Mouse (Mus musculus): ENCODE measurements around the gene Tnnc2. TPM values are rescaled to one million over a fixed set of nuclear protein-coding genes. Genes with fewer than 3 reads are reported as not detected.

Gene Tnnc2
- polyA plus RNA-seq, 1 experiment, result 124 TPM

GRCm38 (mm10) chr2:164767812-164768540 lies 11.8 kb downstream of the Tnnc2 start:
- H3K27ac ChIP-seq (ENCODE audit: insufficient read depth, low read depth, low read length), result no peak overlapping the region
- H3K4me3 ChIP-seq (ENCODE audit: insufficient read depth, low read depth, low read length), result no peak overlapping the region
- no peaks in the 10 kb centered on the region; the same call in 1 of the 2 replicates for H3K36me3 ChIP-seq (ENCODE audit: control insufficient read depth, insufficient read depth, low read length)
- DNase-seq, result peak; percentile 27
- no peaks in the 10 kb centered on the region for H3K27me3 ChIP-seq (replicated peaks; ENCODE audit: control insufficient read depth, insufficient read depth, low read length)
- H3K4me1 ChIP-seq (ENCODE audit: control insufficient read depth, insufficient read depth, low read length), result peaks cover 3% of the 10 kb centered on the region; the same call in 1 of the 2 replicates
- WGBS, result 85% methylated on average over 15 of the region's 15 CpGs
- TF ChIP-seq CTCF (conservative IDR thresholded peaks at IDR 0.05; ENCODE audit: insufficient read depth, insufficient read length, low read depth, low read length), result no peak
- TF ChIP-seq POLR2A (IDR thresholded peaks at IDR 0.05; ENCODE audit: low read depth, low read length), result no peak

- no peak for TF ChIP-seq POLR2A (IDR thresholded peaks at IDR 0.05; ENCODE audit: low read depth, low read length)
- TF ChIP-seq CTCF (conservative IDR thresholded peaks at IDR 0.05; ENCODE audit: insufficient read depth, insufficient read length, low read depth, low read length), result no peak
- peaks cover 3% of the 10 kb centered on the region; the same call in 1 of the 2 replicates for H3K4me1 ChIP-seq (ENCODE audit: control insufficient read depth, insufficient read depth, low read length)
- no peak for DNase-seq
- no peaks in the 10 kb centered on the region; the same call in 1 of the 2 replicates for H3K36me3 ChIP-seq (ENCODE audit: control insufficient read depth, insufficient read depth, low read length)
- no peak overlapping the region for H3K4me3 ChIP-seq (ENCODE audit: insufficient read depth, low read depth, low read length)
- H3K27me3 ChIP-seq (replicated peaks; ENCODE audit: control insufficient read depth, insufficient read depth, low read length), result no peaks in the 10 kb centered on the region
- 85% methylated on average over 3 of the region's 3 CpGs for WGBS
- H3K27ac ChIP-seq (ENCODE audit: insufficient read depth, low read depth, low read length), result no peak overlapping the region
Observed at GRCm38 (mm10) chr2:164765841-164766240, 13.9 kb downstream of the Tnnc2 start.

- no peaks in the 10 kb centered on the region for H3K4me1 ChIP-seq (ENCODE audit: control insufficient read depth, insufficient read depth, low read length)
- H3K36me3 ChIP-seq (ENCODE audit: control insufficient read depth, insufficient read depth, low read length), result peaks cover 1% of the 10 kb centered on the region; the same call in 1 of the 2 replicates
- H3K27me3 ChIP-seq (replicated peaks; ENCODE audit: control insufficient read depth, insufficient read depth, low read length), result no peaks in the 10 kb centered on the region
- H3K27ac ChIP-seq (ENCODE audit: insufficient read depth, low read depth, low read length), result no peak overlapping the region
- H3K4me3 ChIP-seq (ENCODE audit: insufficient read depth, low read depth, low read length), result no peak overlapping the region
- DNase-seq, result no peak
- TF ChIP-seq CTCF (conservative IDR thresholded peaks at IDR 0.05; ENCODE audit: insufficient read depth, insufficient read length, low read depth, low read length) (no peak), POLR2A (IDR thresholded peaks at IDR 0.05; ENCODE audit: low read depth, low read length) (no peak)
- WGBS, result 80% methylated on average over 7 of the region's 7 CpGs
Observed at GRCm38 (mm10) chr2:164762593-164762992, 17.2 kb downstream of the Tnnc2 start.

- H3K27ac ChIP-seq (ENCODE audit: insufficient read depth, low read depth, low read length), result no peak overlapping the region
- TF ChIP-seq POLR2A (IDR thresholded peaks at IDR 0.05; ENCODE audit: low read depth, low read length) (no peak), CTCF (conservative IDR thresholded peaks at IDR 0.05; ENCODE audit: insufficient read depth, insufficient read length, low read depth, low read length) (no peak)
- over 99% methylated on average over 4 of the region's 4 CpGs for whole genome bisulfite sequencing
- no peak overlapping the region for H3K4me3 ChIP-seq (ENCODE audit: insufficient read depth, low read depth, low read length)
- peaks cover 5% of the 10 kb centered on the region for H3K36me3 ChIP-seq (ENCODE audit: control insufficient read depth, insufficient read depth, low read length)
- no peak for DNase-seq
- H3K27me3 ChIP-seq (replicated peaks; ENCODE audit: control insufficient read depth, insufficient read depth, low read length), result no peaks in the 10 kb centered on the region
- H3K4me1 ChIP-seq (ENCODE audit: control insufficient read depth, insufficient read depth, low read length), result no peaks in the 10 kb centered on the region
Observed at GRCm38 (mm10) chr2:164761971-164762370, 17.8 kb downstream of the Tnnc2 start.

GRCm38 (mm10) chr2:164761502-164761901 lies 18.3 kb downstream of the Tnnc2 start:
- no peaks in the 10 kb centered on the region for H3K4me1 ChIP-seq (ENCODE audit: control insufficient read depth, insufficient read depth, low read length)
- TF ChIP-seq CTCF (conservative IDR thresholded peaks at IDR 0.05; ENCODE audit: insufficient read depth, insufficient read length, low read depth, low read length) (no peak), POLR2A (IDR thresholded peaks at IDR 0.05; ENCODE audit: low read depth, low read length) (no peak)
- no peak overlapping the region for H3K27ac ChIP-seq (ENCODE audit: insufficient read depth, low read depth, low read length)
- no peak overlapping the region for H3K4me3 ChIP-seq (ENCODE audit: insufficient read depth, low read depth, low read length)
- no peak for DNase-seq
- 92% methylated on average over 2 of the region's 2 CpGs for WGBS
- no peaks in the 10 kb centered on the region for H3K27me3 ChIP-seq (replicated peaks; ENCODE audit: control insufficient read depth, insufficient read depth, low read length)
- H3K36me3 ChIP-seq (ENCODE audit: control insufficient read depth, insufficient read depth, low read length), result peaks cover 6% of the 10 kb centered on the region

GRCm38 (mm10) chr2:164760059-164760833 lies 19.5 kb downstream of the Tnnc2 start:
- Histone ChIP-seq H3K36me3 (ENCODE audit: control insufficient read depth, insufficient read depth, low read length) (peaks cover 6% of the 10 kb centered on the region), H3K4me3 (ENCODE audit: insufficient read depth, low read depth, low read length) (no peak overlapping the region), H3K4me1 (ENCODE audit: control insufficient read depth, insufficient read depth, low read length) (no peaks in the 10 kb centered on the region), H3K27ac (ENCODE audit: insufficient read depth, low read depth, low read length) (no peak overlapping the region), H3K27me3 (replicated peaks; ENCODE audit: control insufficient read depth, insufficient read depth, low read length) (no peaks in the 10 kb centered on the region)
- DNase-seq, result no peak
- TF ChIP-seq CTCF (conservative IDR thresholded peaks at IDR 0.05; ENCODE audit: insufficient read depth, insufficient read length, low read depth, low read length), result no peak
- no peak for TF ChIP-seq POLR2A (IDR thresholded peaks at IDR 0.05; ENCODE audit: low read depth, low read length)
- WGBS, result 76% methylated on average over 4 of the region's 4 CpGs

GRCm38 (mm10) chr2:164758692-164759091 lies 21.1 kb downstream of the Tnnc2 start:
- no peak overlapping the region for H3K4me3 ChIP-seq (ENCODE audit: insufficient read depth, low read depth, low read length)
- TF ChIP-seq POLR2A (IDR thresholded peaks at IDR 0.05; ENCODE audit: low read depth, low read length) (no peak), CTCF (conservative IDR thresholded peaks at IDR 0.05; ENCODE audit: insufficient read depth, insufficient read length, low read depth, low read length) (no peak)
- no peak for DNase-seq
- H3K4me1 ChIP-seq (ENCODE audit: control insufficient read depth, insufficient read depth, low read length), result no peaks in the 10 kb centered on the region
- no peaks in the 10 kb centered on the region for H3K27me3 ChIP-seq (replicated peaks; ENCODE audit: control insufficient read depth, insufficient read depth, low read length)
- H3K27ac ChIP-seq (ENCODE audit: insufficient read depth, low read depth, low read length), result no peak overlapping the region
- H3K36me3 ChIP-seq (ENCODE audit: control insufficient read depth, insufficient read depth, low read length), result peaks cover 7% of the 10 kb centered on the region; the same call in 1 of the 2 replicates
- WGBS, result 38% methylated on average over 1 of the region's 1 CpGs

Data from kidney, adult 2 months (tissue).